Mouse (Mus musculus) thymus, adult 2 months (tissue): ENCODE measurements around the gene Smad9.

Source experiments
- CTCF ChIP-seq: fragments of 200-500 bp; IDR thresholded peaks from 2 replicates; pipeline ENCODE4 v1.5.1; 2012; ENCODE audit warnings: mild to moderate bottlenecking, control low read depth, low read length, moderate library complexity, borderline replicate concordance; ENCODE audit not compliant: control insufficient read depth, poor library complexity, insufficient read depth; ENCODE audit errors: extremely low read depth
- POLR2A ChIP-seq: fragments of 200-500 bp; IDR thresholded peaks from 2 replicates; pipeline ENCODE4 v1.6.1; 2012; ENCODE audit warnings: mild to moderate bottlenecking, low read length, control low read depth, moderate library complexity; ENCODE audit not compliant: control insufficient read depth, poor library complexity, insufficient read depth; ENCODE audit errors: extremely low read depth

- TF ChIP-seq POLR2A (no peak), CTCF (no peak)
Observed at GRCm38 (mm10) chr3:54822526-54822925, 67.1 kb downstream of the Smad9 start.
